Mouse (Mus musculus): ENCODE data around the gene Efcc1.

The Efcc1 gene

DNA sequence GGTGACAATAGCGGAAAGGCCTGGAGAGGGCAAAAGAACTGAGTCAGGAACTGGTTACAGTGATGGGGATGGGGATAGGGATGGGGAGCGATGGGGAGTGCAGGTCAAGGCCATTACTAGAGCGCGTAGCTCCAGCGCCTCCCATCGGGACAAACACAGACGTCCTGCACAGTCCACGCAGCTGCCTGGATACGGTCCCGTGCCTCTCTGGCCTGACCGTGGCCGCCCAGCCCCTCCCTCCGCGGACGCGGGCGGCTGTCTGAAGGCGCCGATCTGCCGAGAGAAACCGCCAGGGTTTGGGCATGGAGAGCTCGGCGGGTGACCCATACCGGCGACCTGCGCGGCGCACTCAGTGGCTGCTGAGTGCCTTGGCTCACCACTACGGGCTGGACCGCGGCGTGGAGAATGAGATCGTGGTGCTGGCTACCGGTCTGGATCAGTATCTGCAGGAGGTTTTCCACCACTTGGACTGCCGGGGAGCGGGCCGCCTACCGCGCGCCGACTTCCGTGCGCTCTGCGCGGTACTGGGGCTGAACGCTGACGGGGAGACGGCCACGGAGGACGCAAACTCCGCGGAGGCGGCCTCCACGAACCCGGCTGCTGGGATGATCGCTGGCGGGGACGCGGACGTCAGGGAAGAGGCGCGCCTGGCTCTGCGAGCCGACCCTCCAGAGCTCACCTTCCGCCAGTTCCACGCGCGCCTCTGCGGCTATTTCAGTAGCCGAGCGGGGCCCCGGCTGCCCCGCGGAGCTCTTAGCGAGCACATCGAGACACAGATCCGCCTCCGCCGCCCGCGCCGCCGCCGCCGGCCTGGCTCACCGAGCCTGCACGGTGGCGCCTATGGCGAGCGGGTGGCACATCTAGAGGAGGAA, at the start of gene Efcc1:
TSS of gene Efcc1 (plus strand) at position 279 of the 872 bp plus-strand sequence.
- 0 out of 2 replicates have a peak, but pooled peaks have one; percentile 40 for ATAC-seq (ENCODE audit: insufficient number of reproducible peaks, low FRiP score, low TSS enrichment)

DNA sequence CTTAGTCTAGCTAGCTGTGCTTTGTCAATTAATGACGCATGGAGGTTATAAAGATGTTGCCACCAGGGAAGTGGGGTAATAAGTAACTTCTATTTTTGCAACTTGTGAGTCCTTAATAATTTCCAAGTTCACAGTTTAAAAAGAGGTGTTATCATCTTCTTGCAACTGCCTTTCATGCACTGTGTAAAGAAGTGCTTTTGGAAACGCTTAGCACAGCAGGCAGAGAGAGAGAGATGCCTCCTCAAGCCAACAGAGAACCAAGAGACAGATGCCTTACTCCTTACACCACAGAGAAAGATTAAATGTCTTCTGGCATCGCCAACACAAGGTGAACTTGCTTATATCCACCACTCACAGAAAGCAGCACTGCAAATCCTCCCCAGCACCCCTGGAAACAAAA, 34.7 kb upstream of the Efcc1 start:
- no peak for ATAC-seq (ENCODE audit: insufficient number of reproducible peaks, low FRiP score, low TSS enrichment)

DNA sequence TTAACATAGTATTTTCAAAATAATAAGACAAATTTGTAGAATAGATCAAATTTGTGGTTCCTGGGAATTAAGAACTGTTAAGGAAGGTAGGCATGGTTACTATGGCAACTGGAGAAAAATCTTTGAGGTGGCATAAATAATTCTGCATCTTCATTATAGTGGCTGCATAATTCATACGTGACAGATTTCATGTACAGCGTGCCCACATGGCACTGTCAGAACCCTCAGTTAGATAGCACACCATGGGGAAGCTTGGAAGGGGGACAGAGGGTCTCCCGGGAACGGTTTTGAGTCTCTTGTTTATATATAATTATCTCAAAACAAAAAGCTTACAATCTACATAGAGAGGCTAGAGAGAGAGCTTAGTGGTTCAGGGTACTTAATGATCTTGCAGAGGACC, 34.1 kb upstream of the Efcc1 start:
- no peak for ATAC-seq (ENCODE audit: insufficient number of reproducible peaks, low FRiP score, low TSS enrichment)

DNA sequence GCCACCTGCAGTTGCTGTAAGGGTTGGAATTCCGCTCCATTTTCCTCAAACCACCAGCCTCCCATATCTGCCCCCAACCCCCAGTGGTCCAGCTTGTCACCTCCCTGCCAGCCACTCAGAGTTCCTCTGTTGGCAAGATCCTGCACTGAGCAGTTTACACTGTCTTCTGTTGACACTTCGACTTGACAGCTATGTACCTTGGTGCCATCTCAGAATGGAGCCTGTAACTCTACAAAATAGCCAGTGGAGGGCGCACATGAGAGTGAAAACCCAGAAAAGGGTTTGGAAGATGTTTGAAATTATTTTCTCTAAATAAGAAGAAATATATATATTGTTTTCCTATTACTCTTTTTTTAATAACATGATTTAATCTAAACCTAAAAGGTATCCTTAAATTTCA, 24.4 kb upstream of the Efcc1 start:
- ATAC-seq (ENCODE audit: insufficient number of reproducible peaks, low FRiP score, low TSS enrichment): no peak

DNA sequence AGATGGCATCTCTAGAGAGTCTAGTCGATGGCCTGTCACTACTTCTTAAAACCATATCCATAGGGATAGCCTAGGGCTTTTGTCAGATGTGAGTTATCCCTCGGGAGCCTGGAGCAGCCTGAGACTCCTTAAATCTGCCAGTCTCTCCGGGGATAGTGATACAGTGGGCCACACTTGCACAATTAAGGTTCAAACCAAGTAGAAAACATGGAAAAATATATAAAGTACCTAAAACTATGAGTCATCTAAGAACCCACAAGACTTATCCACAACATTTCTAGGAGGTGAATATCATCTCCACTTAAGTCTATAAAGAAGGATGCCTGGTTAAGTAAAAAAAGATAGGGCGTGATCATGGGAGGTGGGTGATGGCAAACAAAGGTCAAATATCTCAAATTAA, 18.4 kb upstream of the Efcc1 start:
- no peak for ATAC-seq (ENCODE audit: insufficient number of reproducible peaks, low FRiP score, low TSS enrichment)

DNA sequence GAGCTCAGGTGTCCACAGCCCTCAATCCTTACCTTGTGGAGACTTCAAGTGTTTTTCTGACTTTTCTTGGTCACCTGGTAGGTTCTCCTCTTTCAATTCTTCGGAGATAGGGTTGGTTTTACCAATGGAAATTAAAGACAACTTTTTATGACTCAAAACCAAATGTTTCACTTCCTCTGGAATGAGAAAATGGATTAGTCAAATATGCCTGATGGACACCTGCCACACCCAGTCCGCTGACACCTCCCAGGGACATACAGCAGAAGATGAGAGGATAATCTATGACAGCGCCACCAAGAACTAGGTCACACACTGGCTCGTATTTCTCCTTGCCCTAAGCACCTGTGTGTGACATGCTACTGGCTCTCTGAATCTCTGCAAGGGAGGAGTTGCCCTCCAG, 16.6 kb upstream of the Efcc1 start:
- ATAC-seq (ENCODE audit: insufficient number of reproducible peaks, low FRiP score, low TSS enrichment): no peak

DNA sequence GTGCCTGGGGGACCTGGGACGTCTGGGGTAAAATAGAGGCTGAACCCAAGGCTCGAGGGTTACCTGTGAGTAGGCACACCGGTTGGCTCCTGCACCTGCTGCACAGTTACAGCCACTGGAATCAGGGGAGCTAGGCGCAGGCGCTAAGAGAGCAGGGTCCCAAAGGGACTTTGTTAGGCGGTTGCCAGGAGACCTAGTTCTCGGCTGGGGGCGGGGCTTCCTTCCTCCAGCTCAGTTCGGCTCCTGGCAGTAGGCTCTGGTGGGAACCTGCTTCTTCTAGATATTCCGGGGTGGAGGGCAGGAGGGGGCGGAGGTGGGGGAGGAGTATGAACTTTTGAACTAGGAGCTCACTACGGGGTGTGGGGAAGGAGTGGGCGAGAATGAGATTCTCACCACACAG, 8.0 kb upstream of the Efcc1 start:
- no peak for ATAC-seq (ENCODE audit: insufficient number of reproducible peaks, low FRiP score, low TSS enrichment)

DNA sequence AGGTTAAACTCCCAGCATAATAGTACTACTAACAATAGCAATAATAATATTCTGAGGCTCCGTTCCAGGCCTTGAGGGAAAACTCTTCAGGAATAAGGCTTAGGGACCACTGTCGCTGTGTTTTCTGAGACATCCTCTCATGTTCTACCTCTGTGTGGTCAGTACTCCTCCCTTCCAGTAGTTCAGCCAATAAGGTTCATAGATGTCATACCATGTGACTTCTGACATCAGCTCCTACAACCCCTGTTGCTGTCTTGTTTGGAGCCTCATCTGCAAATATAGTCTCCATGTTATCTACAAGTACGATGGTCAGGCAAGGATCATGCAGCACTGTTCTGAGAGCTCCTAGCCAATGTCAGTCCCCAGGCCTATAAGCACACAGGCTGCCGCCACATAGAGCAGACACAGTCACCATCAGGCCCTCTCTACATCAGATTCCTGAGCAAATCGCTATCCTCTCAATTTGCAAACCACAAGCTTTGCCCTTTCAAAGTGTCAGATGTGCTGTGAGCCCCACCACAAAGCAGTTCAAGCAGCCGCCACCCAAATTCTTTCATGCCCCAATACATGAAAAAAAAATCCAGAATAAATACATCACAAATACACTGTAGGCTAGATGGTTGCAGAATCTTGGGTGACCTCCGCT, 5.3 kb upstream of the Efcc1 start:
- no peak for ATAC-seq (ENCODE audit: insufficient number of reproducible peaks, low FRiP score, low TSS enrichment)

DNA sequence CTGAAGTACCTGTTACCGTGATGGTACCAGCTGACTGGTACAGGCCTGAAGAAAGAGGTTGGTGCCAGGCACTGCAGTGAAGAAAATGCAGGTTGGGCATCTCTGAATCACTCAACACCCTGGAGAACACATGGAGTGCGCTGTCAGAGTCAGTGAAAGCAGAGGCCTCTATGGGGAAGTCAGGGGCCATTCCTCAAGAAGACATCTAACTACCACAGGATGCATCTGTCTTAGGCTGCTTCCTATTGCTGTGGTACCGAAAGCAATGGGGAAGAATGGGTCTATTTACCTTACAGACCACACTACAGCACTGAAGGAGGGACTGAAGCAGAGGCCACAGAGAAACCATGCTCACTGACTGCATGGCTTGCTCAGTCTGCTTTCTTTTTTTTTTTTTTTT, 2.6 kb upstream of the Efcc1 start:
- no peak for ATAC-seq (ENCODE audit: insufficient number of reproducible peaks, low FRiP score, low TSS enrichment)

DNA sequence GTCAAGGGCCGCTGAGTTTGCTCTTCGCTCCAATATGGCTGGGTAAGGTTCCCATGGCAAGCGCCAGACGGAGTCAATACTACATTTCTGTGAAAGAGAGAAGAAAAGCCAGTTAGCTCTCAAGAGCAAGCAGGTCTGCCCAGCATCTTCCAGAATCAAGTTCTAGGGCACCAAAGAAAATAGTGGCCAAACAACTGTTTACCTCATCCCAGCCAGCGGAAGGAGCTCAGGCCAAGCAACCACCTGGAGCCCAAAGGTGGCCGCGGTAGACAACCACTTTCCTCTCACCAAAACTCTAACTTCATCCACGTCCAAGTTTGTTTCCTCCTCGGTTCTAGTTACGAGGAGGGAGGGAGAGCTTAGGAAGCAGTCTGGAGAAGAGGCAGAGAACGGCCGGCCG, 528 bp upstream of the Efcc1 start:
- ATAC-seq (ENCODE audit: insufficient number of reproducible peaks, low FRiP score, low TSS enrichment): no peak

DNA sequence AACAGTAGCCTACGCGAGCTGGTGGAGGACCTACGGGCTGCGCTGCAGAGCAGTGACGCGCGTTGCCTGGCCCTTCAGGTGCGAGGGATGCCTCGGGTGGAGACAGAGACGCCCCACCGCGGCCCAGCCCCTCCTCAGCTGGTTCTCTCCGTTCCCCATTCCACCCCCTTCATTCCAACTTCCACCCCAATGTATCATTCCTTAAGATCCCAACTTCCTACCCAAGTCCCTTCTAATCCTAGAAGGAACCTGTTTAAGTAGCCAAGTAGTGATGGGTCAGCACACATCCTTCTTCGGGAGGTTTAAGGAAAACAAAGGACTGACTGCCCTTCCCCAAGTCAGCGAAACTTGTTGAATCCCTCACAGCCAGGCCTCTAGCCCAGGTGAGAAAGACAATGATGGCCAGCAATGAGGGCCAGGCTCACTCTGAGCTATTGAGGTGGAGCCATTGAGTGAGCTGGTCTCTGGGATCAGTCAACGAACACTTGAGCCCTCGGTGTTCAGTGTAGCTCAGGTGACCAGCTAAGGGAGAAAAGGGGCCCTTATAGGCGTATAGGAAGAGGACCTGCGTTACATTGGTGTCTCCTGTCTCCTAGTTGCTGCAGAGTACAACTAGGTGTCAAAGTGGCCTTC, 910 bp downstream of the Efcc1 start:
- no peak for ATAC-seq (ENCODE audit: insufficient number of reproducible peaks, low FRiP score, low TSS enrichment)

DNA sequence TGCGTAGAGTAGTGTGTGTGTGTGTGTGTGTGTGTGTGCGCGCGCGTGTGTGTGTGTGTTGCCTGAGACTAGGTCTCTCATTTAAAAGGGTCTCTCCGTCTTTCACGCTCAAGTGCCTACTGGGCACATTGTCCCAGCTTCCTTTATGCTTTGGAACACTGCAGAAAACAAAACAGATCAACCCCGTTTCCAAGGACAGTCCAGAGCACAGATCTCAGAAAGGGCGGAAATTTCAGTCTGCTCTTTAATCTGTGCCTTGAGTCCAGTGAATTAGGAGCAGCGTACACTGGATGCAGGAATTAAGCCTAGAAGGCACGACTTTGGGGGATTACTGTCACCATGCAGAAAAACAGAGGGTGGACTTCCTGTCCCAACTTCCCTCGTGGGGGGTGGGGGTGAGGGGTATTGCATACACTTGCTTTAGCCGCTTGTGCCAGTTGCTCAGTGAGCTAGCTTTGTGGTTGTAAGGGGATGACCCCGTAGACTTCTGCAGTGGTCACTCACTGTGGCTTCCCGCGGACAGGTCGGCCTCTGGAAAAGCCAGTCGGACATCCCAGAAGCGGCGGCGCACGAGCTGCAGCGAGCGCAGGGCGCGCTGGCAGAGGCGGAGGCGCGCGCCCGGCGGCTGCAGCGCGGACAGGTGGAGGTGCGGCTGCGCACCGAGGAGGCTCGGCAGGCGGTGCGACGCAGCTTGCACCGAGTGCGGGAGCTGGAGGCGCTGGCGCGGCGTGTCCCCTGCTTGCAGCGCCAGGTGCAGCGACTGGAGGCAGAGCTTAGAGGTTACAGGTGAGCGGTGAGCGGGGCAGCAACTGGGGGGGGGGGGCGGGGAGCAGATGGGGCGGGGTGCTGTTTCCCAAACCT, 1.7 kb downstream of the Efcc1 start:
- no peak for ATAC-seq (ENCODE audit: insufficient number of reproducible peaks, low FRiP score, low TSS enrichment)

DNA sequence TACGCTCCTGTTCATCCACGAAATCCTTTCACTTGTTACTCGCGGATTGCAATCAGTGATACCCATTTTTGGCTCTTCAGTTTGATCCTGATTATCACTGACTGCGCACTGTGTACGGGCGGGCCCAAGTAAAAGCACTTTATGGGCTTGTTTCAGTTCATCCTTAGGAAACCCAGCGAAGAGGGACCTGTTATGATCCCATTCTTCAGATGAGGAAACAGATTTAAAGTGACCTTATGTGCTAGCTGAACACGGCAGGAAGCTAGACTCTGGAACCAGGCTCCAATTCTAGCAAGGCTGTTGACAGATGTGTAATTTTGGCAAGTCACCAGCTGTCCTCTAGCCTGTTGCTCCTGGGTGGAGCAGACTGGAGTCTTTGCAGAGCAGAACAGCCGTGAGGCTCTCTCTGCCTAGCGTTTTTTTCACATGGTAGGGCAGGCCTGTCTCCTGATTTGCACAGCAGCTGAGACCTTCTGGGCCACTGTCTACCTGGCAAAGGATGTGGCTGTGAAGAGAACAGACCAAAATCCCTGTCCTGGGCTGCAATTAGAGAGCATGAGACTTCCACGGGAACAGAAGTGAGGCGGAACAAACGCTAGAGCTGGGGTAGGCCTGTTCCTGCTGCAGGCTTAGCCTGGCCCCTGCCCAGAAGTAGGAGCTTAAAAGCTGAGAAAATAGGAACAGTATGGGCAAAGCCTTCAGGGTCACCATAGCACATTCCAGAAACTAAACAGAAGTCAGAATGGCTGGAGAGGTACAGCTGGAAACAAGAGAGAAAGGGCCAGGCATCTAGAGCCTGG, 2.7 kb downstream of the Efcc1 start:
- no peak for ATAC-seq (ENCODE audit: insufficient number of reproducible peaks, low FRiP score, low TSS enrichment)

DNA sequence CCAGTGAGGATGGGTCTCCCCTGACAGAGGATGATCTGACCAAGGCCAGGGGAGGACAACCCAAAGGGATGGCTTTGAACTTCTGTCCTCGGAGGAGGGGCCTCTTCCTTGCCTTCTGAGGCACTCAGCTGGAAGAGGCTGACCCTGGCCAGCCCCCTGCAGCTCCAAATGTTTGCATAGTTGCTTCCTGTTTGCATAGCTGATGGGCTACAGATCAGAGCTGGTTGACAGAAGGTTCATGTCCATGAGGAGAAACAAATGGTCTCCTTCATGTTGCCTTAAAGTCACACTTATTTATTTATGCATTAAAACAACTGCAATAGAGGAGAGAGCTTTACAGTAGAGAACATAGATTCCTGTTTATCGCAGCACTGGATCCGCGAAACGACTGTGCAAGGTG, 3.5 kb downstream of the Efcc1 start:
- no peak for ATAC-seq (ENCODE audit: insufficient number of reproducible peaks, low FRiP score, low TSS enrichment)

DNA sequence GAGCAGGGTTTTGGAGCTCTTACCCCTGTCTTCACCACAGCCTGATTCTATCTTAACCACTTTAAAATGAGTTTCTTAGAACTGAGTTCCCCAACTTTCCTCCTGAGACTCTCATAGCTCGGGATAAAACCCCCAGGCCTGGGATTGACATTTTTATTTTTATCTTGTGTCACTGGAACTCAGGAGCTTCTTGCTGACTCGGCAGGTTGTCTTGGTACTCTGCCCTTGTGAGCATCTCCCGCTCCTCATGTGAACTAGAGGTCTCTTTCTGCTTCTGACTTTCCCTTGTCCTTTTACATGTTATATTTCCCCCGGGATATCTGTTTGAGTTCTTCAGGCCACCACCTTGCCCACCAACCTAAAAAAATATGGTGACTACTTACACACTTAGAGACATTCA, 6.3 kb downstream of the Efcc1 start:
- no peak for ATAC-seq (ENCODE audit: insufficient number of reproducible peaks, low FRiP score, low TSS enrichment)

DNA sequence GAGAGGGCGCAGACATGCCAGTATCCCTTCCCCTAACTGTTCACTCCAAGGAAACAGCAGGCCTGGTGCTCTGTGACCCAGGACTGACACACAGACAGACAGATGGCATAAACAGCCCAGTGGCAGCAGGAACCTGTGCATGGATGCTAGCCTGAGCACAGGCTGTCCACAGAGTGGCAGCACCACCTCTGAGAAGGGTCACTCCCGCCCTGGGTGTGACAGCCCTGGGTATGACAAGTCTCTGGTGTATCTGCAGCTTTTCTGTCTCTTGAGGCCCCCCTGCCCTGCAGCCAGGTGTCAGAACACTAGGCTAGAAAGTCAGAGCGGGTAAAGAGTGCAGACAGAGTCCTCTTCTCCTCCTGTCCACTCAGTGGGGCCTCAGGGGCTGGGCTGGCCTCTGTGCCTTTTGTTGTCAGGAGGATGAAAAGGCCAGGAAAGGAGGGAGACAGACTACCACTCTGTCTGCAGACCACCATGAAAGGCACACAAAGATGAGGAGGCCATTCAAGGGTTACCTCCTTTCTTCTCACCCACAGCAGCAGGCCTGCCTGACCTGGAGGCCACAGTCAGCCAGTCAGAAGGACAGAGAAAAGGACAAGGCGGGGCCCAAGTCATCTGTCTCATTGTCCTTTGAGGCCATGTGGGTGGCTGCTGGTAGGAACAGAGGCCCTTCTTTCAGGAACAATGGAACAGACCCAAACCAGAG, 7.4 kb downstream of the Efcc1 start:
- ATAC-seq (ENCODE audit: insufficient number of reproducible peaks, low FRiP score, low TSS enrichment): no peak; the same call in 1 of the 2 replicates

DNA sequence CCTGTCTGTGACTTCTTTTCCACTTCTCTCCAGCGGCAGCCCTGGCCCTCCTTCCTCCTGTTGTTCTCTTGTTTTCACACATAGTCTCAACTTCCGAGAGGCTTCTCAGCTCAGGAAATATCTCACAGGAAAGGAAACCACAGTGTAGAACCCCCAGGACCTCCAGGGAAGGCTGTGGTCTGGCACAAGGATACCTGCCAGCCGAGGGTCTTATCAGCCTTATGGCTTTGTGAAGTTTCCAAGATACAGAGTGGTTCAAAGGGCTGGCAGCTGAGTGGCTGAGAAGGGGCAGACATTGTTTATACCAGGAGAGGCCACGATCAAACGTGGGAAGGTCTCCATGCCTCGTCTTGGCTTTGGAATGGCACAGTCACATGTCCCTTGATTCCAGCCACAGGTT, 9.2 kb downstream of the Efcc1 start:
- no peak for ATAC-seq (ENCODE audit: insufficient number of reproducible peaks, low FRiP score, low TSS enrichment)

DNA sequence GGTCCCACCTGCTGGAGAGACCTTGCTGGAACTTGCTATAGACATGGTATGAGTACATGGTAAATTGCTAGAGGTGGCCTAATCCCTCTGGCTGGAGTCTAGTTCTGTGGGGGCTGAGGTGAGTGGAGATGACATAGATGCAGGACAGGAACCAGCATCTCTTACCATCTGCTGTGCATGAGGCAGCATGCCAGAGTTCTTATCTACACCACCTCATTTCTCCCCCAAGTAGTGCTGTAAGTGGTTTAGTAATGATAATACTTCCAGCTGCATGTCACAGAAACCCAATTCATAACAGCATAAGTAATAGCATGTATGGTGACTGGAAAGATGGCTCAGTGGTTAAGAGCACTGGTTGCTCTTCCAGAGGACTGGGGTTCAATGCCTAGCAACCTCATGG, 9.8 kb downstream of the Efcc1 start:
- no peak for ATAC-seq (ENCODE audit: insufficient number of reproducible peaks, low FRiP score, low TSS enrichment)

DNA sequence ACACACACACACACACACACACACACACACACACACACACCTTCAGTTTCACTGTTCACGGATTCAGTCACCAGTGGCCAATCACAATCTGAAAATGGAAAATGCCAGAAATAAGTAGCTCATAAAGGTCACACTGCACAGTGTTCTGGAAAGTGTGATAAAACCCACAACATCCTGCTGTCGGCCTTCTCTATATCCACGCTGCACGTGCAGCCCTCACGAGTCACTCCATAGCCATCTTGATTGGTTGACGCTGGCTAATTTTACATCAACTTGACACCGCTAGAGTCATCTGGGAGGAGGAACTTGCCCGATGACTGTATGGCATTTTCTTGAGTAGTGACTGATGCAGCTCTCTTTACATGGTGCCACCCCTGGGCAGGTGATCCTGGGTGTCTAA, 11.3 kb downstream of the Efcc1 start:
- ATAC-seq (ENCODE audit: insufficient number of reproducible peaks, low FRiP score, low TSS enrichment): no peak

Data from cerebellum, adult (tissue).